Mouse (Mus musculus) limb, embryonic 11.5 days (tissue): ENCODE measurements around the gene Nek9. TPM values are rescaled to one million over a fixed set of nuclear protein-coding genes. Genes with fewer than 3 reads are reported as not detected.

Experiments
- ATAC-seq: fragments of 200-750 bp; cut with Nextera tagmentation; 2 replicates; pipeline ENCODE4 v1.8.0; 2017; ENCODE audit warnings: low read depth; ENCODE audit not compliant: insufficient number of reproducible peaks, low FRiP score, low TSS enrichment
- DNase-seq: peaks from one replicate; pipeline ENCODE4 v3.0.0-alpha.2; 2015; ENCODE audit warnings: low spot score
- H3K27ac ChIP-seq: fragments of 300-500 bp; sonication (generic); replicated peaks from 2 replicates; pipeline ENCODE4 v1.5.1; 2014; ENCODE audit warnings: low read depth, mild to moderate bottlenecking, low read length
- H3K27me3 ChIP-seq: fragments of 300-500 bp; sonication (generic); 2 replicates; pipeline ENCODE4 v1.6.1; 2014; ENCODE audit warnings: mild to moderate bottlenecking, low read length, mixed read lengths; ENCODE audit not compliant: control insufficient read depth, insufficient read depth
- H3K36me3 ChIP-seq: fragments of 300-500 bp; sonication (generic); 2 replicates; pipeline ENCODE4 v1.6.1; 2014; ENCODE audit warnings: mild to moderate bottlenecking, low read length, moderate library complexity, mixed read lengths; ENCODE audit not compliant: control insufficient read depth, insufficient read depth
- H3K4me1 ChIP-seq: fragments of 300-500 bp; sonication (generic); 2 replicates; pipeline ENCODE4 v1.6.1; 2014; ENCODE audit warnings: low read length, mixed read lengths; ENCODE audit not compliant: control insufficient read depth, insufficient read depth
- H3K4me2 ChIP-seq: fragments of 300-500 bp; sonication (generic); 2 replicates; pipeline ENCODE4 v1.6.1; 2014; ENCODE audit warnings: low read depth, mild to moderate bottlenecking, moderate library complexity; ENCODE audit not compliant: severe bottlenecking
- H3K4me3 ChIP-seq: fragments of 300-500 bp; sonication (generic); 2 replicates; pipeline ENCODE4 v1.5.1; 2014; ENCODE audit warnings: low read depth, low read length
- H3K9ac ChIP-seq: fragments of 300-500 bp; sonication (generic); 2 replicates; pipeline ENCODE4 v1.6.1; 2014; ENCODE audit warnings: mild to moderate bottlenecking, low read length
- H3K9me3 ChIP-seq: fragments of 300-500 bp; sonication (generic); 2 replicates; pipeline ENCODE4 v1.6.1; 2016; ENCODE audit warnings: low read length; ENCODE audit not compliant: control insufficient read depth
- WGBS: fragments of 180-500 bp; shearing (Covaris S2); extraction: QIAGEN DNeasy Blood & Tissue Kit; methylation state at CpG from one replicate; pipeline ENCODE4 v1.1.7; 2014; 5-methylcytosine and 5-hydroxymethylcytosine counted together
- polyA plus RNA-seq: library from polyadenylated mRNA; unstranded; fragments of >200 nt; fragmentation: Nextera tagmentation; extraction: Ambion mirVana; gene quantifications from 2 replicates; pipeline ENCODE4 v1.2.1, GENCODE M21; 2014

Gene Nek9
- polyA plus RNA-seq, 1 experiment from 2014 or later = 18.7 TPM

- DNase-seq (no peak), ATAC-seq (no peak)
- H3K4me2 ChIP-seq = no peak overlapping the region
- H3K4me1 ChIP-seq = 0 out of 2 replicates have a peak, but pooled peaks cover 4% of the 10 kb centered on the region
- H3K4me3 ChIP-seq = no peak overlapping the region
- no peaks in the 10 kb centered on the region for H3K36me3 ChIP-seq
- no peaks in the 10 kb centered on the region for H3K27me3 ChIP-seq
- no peak overlapping the region for H3K27ac ChIP-seq
- no peaks in the 10 kb centered on the region for H3K9me3 ChIP-seq
- WGBS = 88% methylated on average over 7 of the region's 7 CpGs
- no peak overlapping the region for H3K9ac ChIP-seq
Measured at GRCm38 (mm10) chr12:85257008-85257639, 82.0 kb downstream of the Nek9 start.

- no peak overlapping the region for H3K9ac ChIP-seq
- H3K36me3 ChIP-seq = no peaks in the 10 kb centered on the region
- no peak for DNase-seq
- 0 out of 2 replicates have a peak, but pooled peaks have one; percentile 39 for ATAC-seq
- H3K4me1 ChIP-seq = 0 out of 2 replicates have a peak, but pooled peaks cover 2% of the 10 kb centered on the region
- H3K4me3 ChIP-seq = no peak overlapping the region
- H3K9me3 ChIP-seq = no peaks in the 10 kb centered on the region
- no peaks in the 10 kb centered on the region for H3K27me3 ChIP-seq
- 69% methylated on average over 7 of the region's 7 CpGs for WGBS
- no peak overlapping the region for H3K4me2 ChIP-seq
- H3K27ac ChIP-seq = 0 out of 2 replicates have a peak overlapping the region, but pooled peaks have one; percentile 44
Measured at GRCm38 (mm10) chr12:85256074-85256751, 82.9 kb downstream of the Nek9 start.

GRCm38 (mm10) chr12:85252083-85252482 is 87.1 kb downstream of the Nek9 start:
- Histone ChIP-seq H3K4me1 (0 out of 2 replicates have a peak, but pooled peaks cover under 1% of the 10 kb centered on the region), H3K36me3 (no peaks in the 10 kb centered on the region), H3K27ac (no peak overlapping the region), H3K27me3 (no peaks in the 10 kb centered on the region), H3K9me3 (no peaks in the 10 kb centered on the region), H3K4me2 (no peak overlapping the region), H3K9ac (no peak overlapping the region), H3K4me3 (no peak overlapping the region)
- DNase-seq = no peak
- ATAC-seq = no peak
- WGBS = 84% methylated on average over 3 of the region's 3 CpGs

Other genes with a start within 250 kb of the Nek9 start
- gene Prox2, start 228.6 kb downstream of the Nek9 start, polyA plus RNA-seq = 2.6 and 3.3 TPM in 2 replicates
- 108 and 109 TPM in 2 replicates for gene Dlst, start 228.5 kb downstream of the Nek9 start, polyA plus RNA-seq
- 0.51 and 0.61 TPM in 2 replicates for gene Rps6kl1, start 188.1 kb downstream of the Nek9 start, polyA plus RNA-seq
- gene Pgf, start 161.6 kb downstream of the Nek9 start, polyA plus RNA-seq = 13.4 and 13.5 TPM in 2 replicates
- 102 and 103 TPM in 2 replicates for gene Eif2b2, start 119.9 kb downstream of the Nek9 start, polyA plus RNA-seq
- 9.5 and 10.3 TPM in 2 replicates for gene Mlh3, start 68.8 kb downstream of the Nek9 start, polyA plus RNA-seq
- 55.1 and 62.3 TPM in 2 replicates for gene Acyp1, start 50.9 kb downstream of the Nek9 start, polyA plus RNA-seq
- 0.67 and 0.85 TPM in 2 replicates for gene Zc2hc1c, start 50.8 kb downstream of the Nek9 start, polyA plus RNA-seq
- gene Tmed10, start 35.5 kb upstream of the Nek9 start, polyA plus RNA-seq = 276 and 295 TPM in 2 replicates
- gene Fos, start 134.5 kb upstream of the Nek9 start, polyA plus RNA-seq = 0.89 and 1.2 TPM in 2 replicates